Mouse (Mus musculus) brown adipose tissue, adult 24 weeks (tissue): ENCODE results near the gene Gm3618. TPM values are rescaled to one million over a fixed set of nuclear protein-coding genes. Genes with fewer than 3 reads are reported as not detected.
"Not testable (repeated sequence)": the region's sequence is repeated elsewhere in the genome, so short reads cannot be mapped to it uniquely, and the experiment has no call there.

Experiments used
- H3K27ac ChIP-seq: fragments of 200-500 bp; replicated peaks from 2 replicates; pipeline ENCODE4 v1.5.1; 2012; ENCODE audit warnings: low read depth, mild to moderate bottlenecking, low read length
- H3K4me1 ChIP-seq: fragments of 200-500 bp; 2 replicates; pipeline ENCODE4 v1.6.1; 2012; ENCODE audit warnings: low read length, mixed read lengths; ENCODE audit not compliant: control insufficient read depth, insufficient read depth, insufficient read length
- H3K4me3 ChIP-seq: fragments of 200-500 bp; 2 replicates; pipeline ENCODE4 v1.5.1; 2012; ENCODE audit warnings: low read depth, mild to moderate bottlenecking, low read length, moderate library complexity; ENCODE audit not compliant: insufficient read depth
- polyA plus RNA-seq: library from polyadenylated mRNA; stranded (reverse); fragments of >200 nt; gene quantifications from 2 replicates; pipeline ENCODE4 v1.2.4, GENCODE M21; 2012; ENCODE audit not compliant: missing spikeins, insufficient read depth, insufficient read length

Gm3618 gene
- polyA plus RNA-seq, result not detected in 2 replicates

GRCm38 (mm10) chr14:6343578-6343977, at the start of gene Gm3618:
TSS of gene Gm3618 (minus strand) at chr14:6343678.
- H3K4me1 ChIP-seq, result not testable (repeated sequence)

DNA sequence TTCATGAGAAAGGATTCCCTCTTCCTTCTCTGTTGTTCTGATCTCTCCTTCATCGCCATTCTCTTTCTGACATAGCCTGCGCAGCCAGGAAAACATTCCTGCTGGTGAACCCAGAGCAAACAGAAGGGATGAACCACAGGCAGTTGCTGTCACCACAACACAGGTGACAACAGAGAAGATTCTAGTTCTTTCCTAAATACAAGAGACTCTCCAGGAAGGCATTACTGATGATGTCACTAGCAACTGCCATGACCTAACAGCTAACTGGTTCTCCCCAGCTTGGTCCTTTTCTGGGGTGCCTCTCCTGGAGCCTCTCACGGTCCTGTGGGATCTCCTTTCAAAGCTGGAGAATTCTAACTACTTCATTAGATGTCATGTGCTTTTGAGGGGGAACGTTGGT, 46.7 kb upstream of the Gm3618 start, which contains the start of gene Gm16440:
Gene Gm16440, minus strand, starts transcription at position 101 of the 400 bp plus-strand sequence.
- not testable (repeated sequence) for H3K27ac ChIP-seq, H3K4me3 ChIP-seq, H3K4me1 ChIP-seq

More at GRCm38 (mm10) chr14:6343578-6343977, at the start of gene Gm3618:
- not testable (repeated sequence) for H3K27ac ChIP-seq, H3K4me3 ChIP-seq

GRCm38 (mm10) chr14:6304743-6305142, 38.7 kb downstream of the Gm3618 start, which contains the start of gene Gm21103:
TSS of gene Gm21103 (minus strand) at chr14:6304843.
- H3K27ac ChIP-seq, H3K4me1 ChIP-seq, H3K4me3 ChIP-seq: not testable (repeated sequence)

- H3K4me3 ChIP-seq, result peak within 1 kb of the TSS; percentile 46
- H3K4me1 ChIP-seq, result not testable (repeated sequence)
- peak within 1 kb of the TSS; percentile 70; the same call in 1 of the 2 replicates for H3K27ac ChIP-seq
Observed at GRCm38 (mm10) chr14:6286931-6287715, 56.4 kb downstream of the Gm3618 start, which contains the start of gene Gm3411. TSS of gene Gm3411 (minus strand) at chr14:6287250.

Other genes starting within 250 kb of the Gm3618 start
- not detected in 2 replicates for gene Gm8206, start 249.7 kb downstream of the Gm3618 start, polyA plus RNA-seq
- gene Gm3468, start 235.0 kb downstream of the Gm3618 start, polyA plus RNA-seq, result not detected in 2 replicates
- not detected in 2 replicates for gene Gm3476, start 217.9 kb downstream of the Gm3618 start, polyA plus RNA-seq
- not detected in 2 replicates for gene Gm21560, start 124.4 kb downstream of the Gm3618 start, polyA plus RNA-seq
- not detected in 2 replicates for gene Gm3411, start 56.4 kb downstream of the Gm3618 start, polyA plus RNA-seq
- gene Gm21103, start 38.8 kb downstream of the Gm3618 start, polyA plus RNA-seq, result not detected in 2 replicates
- gene Gm16440, start 46.6 kb upstream of the Gm3618 start, polyA plus RNA-seq, result not detected in 2 replicates
- gene Gm3591, start 68.8 kb upstream of the Gm3618 start, polyA plus RNA-seq, result not detected in 2 replicates
- gene Gm3594, start 100.9 kb upstream of the Gm3618 start, polyA plus RNA-seq, result not detected in 2 replicates
- gene Gm8356, start 193.6 kb upstream of the Gm3618 start, polyA plus RNA-seq, result not detected in 2 replicates
- gene Gm3629, start 246.9 kb upstream of the Gm3618 start, polyA plus RNA-seq, result not detected in 2 replicates